Mouse (Mus musculus) layer of hippocampus, adult 9-10 months (tissue): ENCODE data around the gene Ajuba.
"Not testable (repeated sequence)": the region's sequence is repeated elsewhere in the genome, so short reads cannot be mapped to it uniquely, and the experiment has no call there.

Experiments used
- DNase-seq: peaks from one replicate; pipeline ENCODE4 v3.0.0; 2022; ENCODE audit warnings: low spot score

Gene Ajuba

GRCm38 (mm10) chr14:54577089-54577982, at the start of gene Ajuba:
TSS of gene Ajuba (minus strand) at chr14:54577558.
- DNase-seq: no peak

GRCm38 (mm10) chr14:54624976-54625375, 47.6 kb upstream of the Ajuba start:
- DNase-seq: no peak

- no peak for DNase-seq
Measured at GRCm38 (mm10) chr14:54623334-54623733, 46.0 kb upstream of the Ajuba start.

GRCm38 (mm10) chr14:54621133-54621532, 43.8 kb upstream of the Ajuba start, which contains the start of gene Psmb11:
TSS of gene Psmb11 (plus strand) at chr14:54621433.
- DNase-seq: no peak

GRCm38 (mm10) chr14:54617897-54618365, 40.6 kb upstream of the Ajuba start, which contains the start of gene Psmb5:
TSS of gene Psmb5 (minus strand) at chr14:54618022.
- peak; percentile 90 for DNase-seq

GRCm38 (mm10) chr14:54617152-54617896, 40.0 kb upstream of the Ajuba start:
- no peak for DNase-seq

GRCm38 (mm10) chr14:54616226-54616825, 39.0 kb upstream of the Ajuba start:
- DNase-seq: no peak

- not testable (repeated sequence) for DNase-seq
Measured at GRCm38 (mm10) chr14:54614130-54614529, 36.8 kb upstream of the Ajuba start.

- peak; percentile 48 for DNase-seq
Measured at GRCm38 (mm10) chr14:54610648-54611047, 33.3 kb upstream of the Ajuba start.

- no peak for DNase-seq
Measured at GRCm38 (mm10) chr14:54609962-54610361, 32.6 kb upstream of the Ajuba start.

- no peak for DNase-seq
Measured at GRCm38 (mm10) chr14:54609245-54609644, 31.9 kb upstream of the Ajuba start.

GRCm38 (mm10) chr14:54607226-54607625, 29.9 kb upstream of the Ajuba start:
- DNase-seq: no peak

- DNase-seq: peak; percentile 39
Measured at GRCm38 (mm10) chr14:54605752-54606321, 28.5 kb upstream of the Ajuba start, which contains the start of gene 4931414P19Rik. TSS of gene 4931414P19Rik (minus strand) at chr14:54605993.

- DNase-seq: no peak
Measured at GRCm38 (mm10) chr14:54603686-54604085, 26.3 kb upstream of the Ajuba start.

GRCm38 (mm10) chr14:54603038-54603654, 25.8 kb upstream of the Ajuba start:
- peak; percentile 75 for DNase-seq

- no peak for DNase-seq
Measured at GRCm38 (mm10) chr14:54602613-54603012, 25.3 kb upstream of the Ajuba start.

- DNase-seq: no peak
Measured at GRCm38 (mm10) chr14:54601601-54602000, 24.2 kb upstream of the Ajuba start.

- DNase-seq: no peak
Measured at GRCm38 (mm10) chr14:54597084-54597483, 19.7 kb upstream of the Ajuba start.

- no peak for DNase-seq
Measured at GRCm38 (mm10) chr14:54594631-54595414, 17.5 kb upstream of the Ajuba start.

- DNase-seq: no peak
Measured at GRCm38 (mm10) chr14:54594055-54594454, 16.7 kb upstream of the Ajuba start.
